Mouse (Mus musculus) hindbrain, embryonic 16.5 days (tissue): ENCODE data around the gene Rtn4rl1. TPM values are rescaled to one million over a fixed set of nuclear protein-coding genes. Genes with fewer than 3 reads are reported as not detected.

Source experiments
- ATAC-seq: fragments of 200-750 bp; cut with Nextera tagmentation; 2 replicates; pipeline ENCODE4 v1.8.0; 2017; ENCODE audit warnings: moderate TSS enrichment, moderate library complexity
- H3K27ac ChIP-seq: fragments of 300-500 bp; sonication (generic); 2 replicates; pipeline ENCODE4 v1.5.1; 2014; ENCODE audit warnings: low read depth, mild to moderate bottlenecking, control low read depth, low read length, moderate library complexity
- H3K27me3 ChIP-seq: fragments of 300-500 bp; sonication (generic); replicated peaks from 2 replicates; pipeline ENCODE4 v1.6.1; 2014; ENCODE audit warnings: low read length; ENCODE audit not compliant: control insufficient read depth, insufficient read depth
- H3K36me3 ChIP-seq: fragments of 300-500 bp; sonication (generic); 2 replicates; pipeline ENCODE4 v1.6.1; 2014; ENCODE audit warnings: mild to moderate bottlenecking, low read length, moderate library complexity, mixed read lengths; ENCODE audit not compliant: control insufficient read depth, insufficient read depth
- H3K4me1 ChIP-seq: fragments of 300-500 bp; sonication (generic); 2 replicates; pipeline ENCODE4 v1.6.1; 2014; ENCODE audit warnings: low read depth, low read length; ENCODE audit not compliant: control insufficient read depth, insufficient read depth
- H3K4me2 ChIP-seq: fragments of 300-500 bp; sonication (generic); 2 replicates; pipeline ENCODE4 v1.6.1; 2014; ENCODE audit warnings: mild to moderate bottlenecking, low read length, control low read depth, moderate library complexity
- H3K4me3 ChIP-seq: fragments of 300-500 bp; sonication (generic); 2 replicates; pipeline ENCODE4 v1.5.1; 2014; ENCODE audit warnings: mild to moderate bottlenecking, low read length, control low read depth, moderate library complexity
- H3K9ac ChIP-seq: fragments of 300-500 bp; sonication (generic); 2 replicates; pipeline ENCODE4 v1.6.1; 2014; ENCODE audit warnings: low read depth, mild to moderate bottlenecking, control low read depth, low read length, moderate library complexity
- H3K9me3 ChIP-seq: fragments of 300-500 bp; sonication (generic); 2 replicates; pipeline ENCODE4 v1.6.1; 2014; ENCODE audit warnings: mild to moderate bottlenecking, low read length, moderate library complexity; ENCODE audit not compliant: control insufficient read depth
- WGBS: fragments of 180-500 bp; shearing (Covaris S2); extraction: QIAGEN DNeasy Blood & Tissue Kit; methylation state at CpG from one replicate; pipeline ENCODE4 v1.1.7; 2014; 5-methylcytosine and 5-hydroxymethylcytosine counted together
- polyA plus RNA-seq: library from polyadenylated mRNA; unstranded; fragments of >200 nt; fragmentation: Nextera tagmentation; extraction: Ambion mirVana; gene quantifications from 2 replicates; pipeline ENCODE4 v1.2.1, GENCODE M21; 2015

Gene Rtn4rl1
- polyA plus RNA-seq, 1 experiment from 2014 or later, result 10.7 TPM

GRCm38 (mm10) chr11:75178672-75179208 is 14.8 kb upstream of the Rtn4rl1 start, which contains the start of gene Ovca2:
Ovca2 (minus strand) TSS chr11:75178835.
- H3K36me3 ChIP-seq, result peaks cover 5% of the 10 kb centered on the region
- H3K4me3 ChIP-seq, result peak within 1 kb of the TSS; percentile 73
- peak within 1 kb of the TSS; percentile 89 for H3K27ac ChIP-seq
- ATAC-seq, result peak; percentile 95
- H3K4me1 ChIP-seq, result peaks cover 17% of the 10 kb centered on the region
- WGBS, result 0% methylated on average over 33 of the region's 33 CpGs
- peak within 1 kb of the TSS; percentile 98 for H3K4me2 ChIP-seq
- H3K27me3 ChIP-seq, result no peaks in the 10 kb centered on the region
- H3K9ac ChIP-seq, result peak within 1 kb of the TSS; percentile 89
- H3K9me3 ChIP-seq, result no peaks in the 10 kb centered on the region

GRCm38 (mm10) chr11:75183917-75184570 is 9.5 kb upstream of the Rtn4rl1 start:
- H3K27ac ChIP-seq, result no peak overlapping the region

DNA sequence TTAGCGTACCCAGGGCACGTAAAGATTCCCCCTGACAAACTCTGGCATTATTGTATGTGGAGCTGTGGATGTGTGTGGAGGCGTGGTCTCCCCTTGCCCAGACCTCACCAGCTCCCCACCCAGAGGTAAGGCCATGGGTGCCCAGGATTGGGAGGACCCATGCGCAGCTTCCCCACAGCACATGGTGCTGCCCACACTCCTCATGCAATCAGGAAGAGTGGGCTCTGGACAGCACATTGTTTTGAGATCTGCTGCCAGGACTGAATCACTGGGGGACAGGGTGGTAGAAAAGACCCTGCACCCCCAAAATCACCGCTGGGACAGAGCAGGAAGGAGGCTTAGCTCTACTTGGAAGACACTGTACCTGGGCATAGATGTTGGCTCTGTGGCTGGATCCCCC is 9.0 kb upstream of the Rtn4rl1 start:
- Histone ChIP-seq H3K4me1 (peaks cover 12% of the 10 kb centered on the region), H3K27ac (no peak overlapping the region), H3K9me3 (no peaks in the 10 kb centered on the region), H3K27me3 (no peaks in the 10 kb centered on the region), H3K4me3 (no peak overlapping the region), H3K4me2 (no peak overlapping the region), H3K9ac (peak overlapping the region; percentile 17; the same call in 1 of the 2 replicates), H3K36me3 (peaks cover 5% of the 10 kb centered on the region)
- no peak for ATAC-seq
- 83% methylated on average over 5 of the region's 5 CpGs for WGBS

More at GRCm38 (mm10) chr11:75183917-75184570, 9.5 kb upstream of the Rtn4rl1 start:
- H3K9ac ChIP-seq, result no peak overlapping the region
- H3K4me1 ChIP-seq, result peaks cover 10% of the 10 kb centered on the region; the same call in 1 of the 2 replicates
- no peak overlapping the region for H3K4me2 ChIP-seq
- WGBS, result 64% methylated on average over 2 of the region's 2 CpGs
- H3K36me3 ChIP-seq, result peaks cover 5% of the 10 kb centered on the region
- no peak overlapping the region for H3K4me3 ChIP-seq
- ATAC-seq, result no peak
- H3K27me3 ChIP-seq, result no peaks in the 10 kb centered on the region
- H3K9me3 ChIP-seq, result no peaks in the 10 kb centered on the region

DNA sequence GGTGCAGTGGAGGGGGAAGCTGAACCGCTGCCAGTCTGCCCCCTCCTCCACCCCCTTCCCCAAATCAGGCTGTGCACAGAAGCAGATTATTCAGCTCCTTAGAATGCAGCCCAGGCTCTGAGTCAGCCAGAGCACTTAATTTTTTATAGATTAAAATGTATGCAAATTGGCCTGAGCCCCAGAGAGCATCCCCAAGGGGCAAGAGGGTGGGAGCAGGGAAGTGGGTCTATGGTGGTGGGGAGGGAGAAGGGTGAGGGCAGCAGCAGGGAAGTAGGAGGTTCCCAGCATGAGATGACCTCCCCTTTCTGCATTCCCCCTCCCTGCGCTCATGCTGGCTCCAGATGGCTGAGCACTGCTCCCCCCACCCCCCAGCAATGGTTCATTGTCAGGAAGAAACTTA is 8.6 kb upstream of the Rtn4rl1 start:
- Histone ChIP-seq H3K4me1 (peaks cover 14% of the 10 kb centered on the region), H3K9ac (no peak overlapping the region), H3K4me3 (no peak overlapping the region)

GRCm38 (mm10) chr11:75189713-75190370 is 3.7 kb upstream of the Rtn4rl1 start:
- H3K4me2 ChIP-seq, result peak overlapping the region; percentile 96
- peaks cover 4% of the 10 kb centered on the region for H3K27me3 ChIP-seq
- no peaks in the 10 kb centered on the region for H3K36me3 ChIP-seq
- peak overlapping the region; percentile 68 for H3K9ac ChIP-seq
- peak; percentile 40 for ATAC-seq
- WGBS, result under 1% methylated on average over 22 of the region's 22 CpGs
- H3K9me3 ChIP-seq, result no peaks in the 10 kb centered on the region
- peaks cover 30% of the 10 kb centered on the region for H3K4me1 ChIP-seq
- no peak overlapping the region for H3K27ac ChIP-seq
- peak overlapping the region; percentile 64 for H3K4me3 ChIP-seq

More for the DNA sequence above, 8.6 kb upstream of the Rtn4rl1 start:
- no peak overlapping the region for H3K4me2 ChIP-seq
- WGBS, result 65% methylated on average over 2 of the region's 2 CpGs
- ATAC-seq, result no peak
- H3K27me3 ChIP-seq, result no peaks in the 10 kb centered on the region
- H3K36me3 ChIP-seq, result peaks cover 5% of the 10 kb centered on the region
- H3K9me3 ChIP-seq, result no peaks in the 10 kb centered on the region
- no peak overlapping the region for H3K27ac ChIP-seq

DNA sequence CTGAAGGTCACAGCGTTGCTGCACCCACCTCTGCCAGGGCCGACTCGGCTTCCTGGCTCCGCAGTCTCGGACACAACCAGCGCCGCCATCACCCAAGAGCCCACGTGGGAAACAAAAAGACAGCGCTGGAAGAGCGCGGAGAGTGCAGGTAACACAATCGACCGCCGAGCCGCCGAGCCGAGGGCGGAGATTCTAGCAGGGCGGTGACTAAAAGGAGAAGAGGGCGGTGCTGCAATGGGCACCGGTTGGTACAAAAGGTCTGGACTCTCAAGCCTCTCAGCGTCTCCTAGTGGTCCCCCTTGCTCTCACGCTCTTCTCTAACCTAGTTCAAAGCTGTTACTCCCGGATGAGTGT is 3.2 kb upstream of the Rtn4rl1 start:
- Histone ChIP-seq H3K4me2 (peak overlapping the region; percentile 96), H3K4me3 (peak overlapping the region; percentile 64), H3K4me1 (peaks cover 30% of the 10 kb centered on the region), H3K36me3 (no peaks in the 10 kb centered on the region), H3K27me3 (peaks cover 4% of the 10 kb centered on the region), H3K27ac (no peak overlapping the region), H3K9ac (peak overlapping the region; percentile 68), H3K9me3 (no peaks in the 10 kb centered on the region)
- WGBS, result 0% methylated on average over 24 of the region's 24 CpGs
- ATAC-seq, result peak; percentile 89

DNA sequence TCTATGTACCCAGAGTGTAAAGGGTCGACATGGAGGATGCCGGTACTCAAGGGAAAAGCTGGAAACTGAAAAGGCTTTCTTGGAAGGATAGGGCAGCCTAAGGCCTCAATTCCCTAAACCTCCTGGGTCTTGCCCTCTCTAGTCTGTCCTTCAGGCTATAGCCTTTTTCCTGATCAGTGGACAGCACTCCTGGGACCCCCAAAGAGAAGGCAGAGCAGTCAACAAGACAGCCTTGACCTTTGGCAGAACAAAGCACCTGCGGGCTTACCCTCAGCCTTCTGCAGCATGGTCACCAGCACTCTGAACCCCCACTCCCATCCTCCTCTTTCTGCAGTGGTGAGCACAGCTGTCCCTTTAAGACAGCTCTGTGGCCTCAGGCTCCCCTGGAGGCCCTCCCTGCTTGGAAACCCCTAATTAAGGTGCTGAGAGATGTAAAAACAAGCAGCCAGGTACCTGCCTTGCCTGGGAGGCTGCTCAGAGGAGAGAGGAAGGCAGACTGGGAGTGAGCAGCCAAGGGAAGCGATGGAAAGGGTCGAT is 2.6 kb upstream of the Rtn4rl1 start, which contains the start of gene Dph1:
Gene Dph1, minus strand, starts transcription at position 337 of the 537 bp plus-strand sequence.
- no peak for ATAC-seq
- Histone ChIP-seq H3K4me3 (peak within 1 kb of the TSS; percentile 64), H3K27me3 (peaks cover 7% of the 10 kb centered on the region), H3K27ac (peak within 1 kb of the TSS; percentile 16; the same call in 1 of the 2 replicates), H3K9ac (peak within 1 kb of the TSS; percentile 68), H3K36me3 (no peaks in the 10 kb centered on the region), H3K4me2 (peak within 1 kb of the TSS; percentile 96), H3K4me1 (peaks cover 33% of the 10 kb centered on the region), H3K9me3 (no peaks in the 10 kb centered on the region)
- WGBS, result 45% methylated on average over 5 of the region's 5 CpGs

DNA sequence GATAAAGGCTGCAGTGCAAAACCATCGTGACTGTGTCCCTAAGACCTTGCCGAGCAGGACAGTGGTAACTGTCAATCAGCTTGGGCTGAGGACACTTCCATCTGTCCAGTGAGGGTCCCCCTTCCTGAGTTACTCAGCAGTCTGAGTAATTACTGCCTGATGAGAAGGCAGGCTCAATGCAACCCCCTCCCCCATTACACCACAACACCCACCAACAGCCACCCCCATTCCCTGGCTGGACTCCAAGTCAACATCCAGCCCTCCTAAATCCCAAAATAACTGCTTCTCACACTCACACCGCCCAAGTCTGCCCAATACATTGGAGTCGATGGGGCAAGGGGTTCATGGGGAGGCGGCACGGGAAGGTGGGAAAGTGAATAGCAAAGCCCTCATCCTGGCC is 1.7 kb upstream of the Rtn4rl1 start:
- Histone ChIP-seq H3K27ac (no peak overlapping the region), H3K27me3 (peaks cover 11% of the 10 kb centered on the region), H3K36me3 (no peaks in the 10 kb centered on the region), H3K4me1 (peaks cover 39% of the 10 kb centered on the region), H3K9ac (no peak overlapping the region), H3K9me3 (no peaks in the 10 kb centered on the region), H3K4me2 (no peak overlapping the region), H3K4me3 (no peak overlapping the region)
- WGBS, result 63% methylated on average over 6 of the region's 6 CpGs
- ATAC-seq, result no peak
